Mouse (Mus musculus) frontal cortex, postnatal 14 days (tissue): ENCODE measurements around the gene Pdlim1.
A peak's percentile ranks its signal among the peaks of the same experiment; 100 is the strongest.
"Not testable (repeated sequence)": the region's sequence is repeated elsewhere in the genome, so short reads cannot be mapped to it uniquely, and the experiment has no call there.

ENCODE experiments used
- DNase-seq, 2 experiments: peaks; one replicate each; pipeline ENCODE4 v3.0.0; 2022; ENCODE audit warnings: low spot score in 2 of 2

Pdlim1 gene

DNA sequence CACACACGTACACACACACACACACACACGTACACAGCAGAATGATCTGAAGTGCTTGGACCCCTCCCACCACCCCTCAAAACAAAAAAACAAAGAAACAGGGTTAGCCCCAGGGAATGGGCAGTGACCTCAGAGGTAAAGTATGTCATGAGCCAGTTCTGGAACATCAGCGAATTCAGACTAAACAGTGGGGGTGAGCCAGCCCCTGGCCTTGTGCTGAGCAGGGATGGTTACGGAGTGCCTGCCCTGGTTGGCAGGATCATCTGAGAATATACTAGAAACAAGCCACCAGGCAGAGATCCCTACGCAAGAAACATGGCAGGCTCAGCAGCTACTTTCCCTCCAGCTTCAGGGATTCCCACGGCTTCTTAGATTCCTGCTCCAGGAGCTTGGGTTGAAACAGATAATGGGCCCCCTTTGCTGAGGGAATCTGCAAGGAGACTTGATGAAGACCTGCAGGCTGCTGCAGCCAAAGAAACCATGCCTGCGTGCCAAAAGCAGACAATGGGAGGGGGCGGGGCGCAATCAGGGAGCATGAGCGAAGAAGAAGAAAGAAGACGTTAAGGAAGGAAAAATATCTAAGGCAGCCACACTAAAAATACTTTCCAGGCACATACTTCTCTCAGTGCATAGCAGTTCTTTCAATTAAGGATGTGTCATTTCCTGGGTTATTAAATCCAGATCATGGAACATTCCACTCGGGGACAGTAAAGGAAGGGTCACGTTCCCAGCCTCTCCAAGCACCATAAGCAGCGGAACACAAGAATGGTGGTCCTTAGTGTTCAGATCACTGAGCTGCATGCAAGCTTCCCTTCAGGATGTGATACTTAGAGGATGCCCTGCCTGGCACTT is 30.6 kb downstream of the Pdlim1 start:
- DNase-seq = peak; percentile 14 to 18

- no peak for DNase-seq
These were observed 31.3 kb downstream of the Pdlim1 start for GRCm38 (mm10) chr19:40240360-40240759.

GRCm38 (mm10) chr19:40238175-40238850 is 33.3 kb downstream of the Pdlim1 start:
- DNase-seq = no peak

DNA sequence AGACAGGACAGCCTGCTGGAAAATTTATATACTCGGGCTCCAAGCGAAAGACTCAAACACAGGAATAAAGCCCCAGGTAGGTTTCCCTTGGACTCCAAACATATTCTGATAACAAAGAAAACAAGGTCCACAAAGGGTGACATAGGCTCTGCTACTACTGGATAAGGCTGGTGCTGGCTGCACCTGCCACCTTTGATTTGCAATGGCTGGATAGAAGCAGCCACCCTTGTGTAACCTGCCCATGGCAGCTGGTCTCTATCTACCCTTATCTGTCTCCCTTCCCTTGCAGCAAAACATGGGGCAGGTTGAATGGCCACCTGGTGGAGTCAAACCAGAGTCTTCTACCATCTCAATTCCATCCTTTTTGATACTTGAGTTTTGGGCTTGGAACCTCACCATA is 39.1 kb downstream of the Pdlim1 start:
- no peak for DNase-seq

DNA sequence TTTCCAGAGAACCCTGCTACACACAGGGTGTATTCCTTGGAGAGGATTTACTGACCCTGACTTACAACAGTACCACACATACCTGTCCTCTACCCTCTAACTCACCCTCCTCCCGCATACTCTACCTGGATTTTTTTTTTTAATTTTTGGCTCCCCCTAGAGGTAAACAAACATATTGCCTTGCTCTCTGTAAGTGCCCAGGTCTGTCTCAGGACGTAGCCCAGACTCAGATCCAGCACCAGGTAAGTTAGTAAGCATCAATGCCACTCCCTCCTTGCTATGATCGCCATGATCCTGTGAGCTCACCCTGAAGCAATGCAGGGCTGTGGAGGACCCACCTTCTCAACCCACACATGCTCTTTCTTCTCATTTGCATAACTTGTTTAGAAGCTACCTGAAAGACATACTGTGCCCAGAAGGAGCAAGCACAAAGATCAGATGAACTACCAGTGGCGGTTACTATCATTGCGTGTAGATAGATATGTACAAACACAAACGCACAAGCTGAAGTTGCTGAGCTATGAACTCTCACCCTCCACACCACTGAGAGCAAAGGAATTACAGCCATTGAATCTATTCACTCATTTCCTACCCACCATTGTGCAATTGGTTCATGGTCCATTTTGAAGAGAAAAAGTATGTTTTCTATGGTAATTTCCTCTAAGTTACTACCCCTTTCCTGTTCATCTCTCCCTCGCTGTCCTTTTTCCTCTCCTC is 39.7 kb downstream of the Pdlim1 start:
- DNase-seq = no peak

DNA sequence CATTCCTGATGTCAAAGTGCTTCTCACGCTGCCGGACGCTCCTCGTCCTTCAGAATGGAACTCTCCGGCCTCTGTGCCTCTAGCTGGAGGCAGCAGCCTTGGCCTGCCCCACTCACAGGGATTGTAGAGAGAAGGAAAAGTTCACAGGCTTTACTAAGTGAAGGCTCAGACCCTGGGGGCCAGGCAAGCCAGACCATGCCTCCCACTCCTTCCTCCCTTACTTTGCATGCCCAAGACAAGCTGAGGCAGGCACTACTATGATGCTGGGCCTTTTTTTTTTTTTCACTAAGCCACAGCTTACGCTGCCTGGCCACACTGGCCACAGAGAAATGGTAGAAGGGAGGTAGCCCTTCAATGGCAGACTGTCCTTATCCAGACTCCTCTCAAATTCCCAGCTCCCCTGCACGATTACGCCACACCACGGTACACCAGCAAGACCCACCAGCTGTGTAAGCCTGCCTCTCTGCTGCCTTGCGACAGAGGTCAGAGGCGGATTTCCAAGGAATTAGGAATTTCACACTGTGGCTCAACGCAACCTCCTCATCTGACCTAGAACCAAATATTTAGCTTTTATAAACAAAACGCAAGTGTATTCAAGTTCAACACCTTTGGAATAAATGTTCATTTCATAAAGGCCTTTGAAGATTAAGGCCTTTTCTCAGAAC is 40.4 kb downstream of the Pdlim1 start:
- no peak for DNase-seq

GRCm38 (mm10) chr19:40226516-40227151 is 45.0 kb downstream of the Pdlim1 start:
- DNase-seq = no peak

GRCm38 (mm10) chr19:40225761-40226110 is 45.9 kb downstream of the Pdlim1 start:
- no peak for DNase-seq

- peak; percentile 18 to 82 for DNase-seq
These were observed 46.4 kb downstream of the Pdlim1 start for GRCm38 (mm10) chr19:40225102-40225760.

- not testable (repeated sequence) for DNase-seq
These were observed 49.3 kb downstream of the Pdlim1 start for GRCm38 (mm10) chr19:40222307-40222706.

GRCm38 (mm10) chr19:40220878-40221277 is 50.8 kb downstream of the Pdlim1 start:
- no peak for DNase-seq

GRCm38 (mm10) chr19:40202947-40203346 is 68.7 kb downstream of the Pdlim1 start:
- DNase-seq = not testable (repeated sequence)

- DNase-seq = no peak
These were observed 81.0 kb downstream of the Pdlim1 start for GRCm38 (mm10) chr19:40190596-40190995.

DNA sequence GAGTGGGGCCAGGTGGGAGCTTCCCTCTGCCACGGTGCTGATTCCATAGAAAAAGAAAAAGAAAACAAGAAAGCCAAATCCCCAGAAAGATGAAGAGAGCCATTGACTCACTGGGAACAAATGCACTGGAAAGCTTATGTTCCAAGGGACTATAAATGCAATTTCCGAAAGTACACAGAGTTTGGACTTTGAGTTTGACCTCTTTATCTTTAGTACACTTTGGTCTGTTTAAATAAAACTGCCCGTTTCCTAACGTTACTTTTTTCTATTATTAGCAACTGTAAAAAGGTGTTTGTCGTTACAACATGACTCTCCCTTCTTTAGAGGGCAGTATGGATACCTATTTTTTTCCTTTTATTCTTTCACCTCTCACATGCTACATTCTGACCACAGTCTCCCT is 84.5 kb downstream of the Pdlim1 start, which contains the start of gene Cyp2c70:
TSS of gene Cyp2c70 (minus strand) at position 174 of the 400 bp plus-strand sequence.
- DNase-seq = no peak

DNA sequence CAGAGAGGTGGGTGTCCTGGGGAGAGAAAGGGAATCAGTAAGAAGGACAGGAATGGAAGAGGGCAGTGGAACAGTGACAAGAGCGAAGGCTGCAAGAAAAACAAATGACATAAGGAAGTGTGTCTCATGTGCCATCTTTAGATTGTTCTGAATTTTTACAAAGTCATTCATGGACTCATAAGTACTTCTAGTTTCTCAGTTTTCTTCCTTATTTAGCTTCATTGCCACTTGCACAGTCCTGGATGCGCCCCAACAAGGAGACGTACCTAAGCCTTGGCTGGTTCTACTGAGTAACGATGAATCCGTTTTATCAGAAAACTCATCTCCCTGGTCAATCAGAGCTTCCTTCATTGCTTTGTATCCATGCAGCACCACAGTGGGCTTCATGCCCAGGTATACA is 88.0 kb downstream of the Pdlim1 start:
- DNase-seq = no peak

- DNase-seq = no peak
These were observed 93.3 kb downstream of the Pdlim1 start for GRCm38 (mm10) chr19:40178311-40178710.
